Mouse (Mus musculus) neural tube, embryonic 14.5 days (tissue): Measurements from ENCODE around the gene Mrrf. TPM values are rescaled to one million over a fixed set of nuclear protein-coding genes. Genes with fewer than 3 reads are reported as not detected.
A peak's percentile ranks its signal among the peaks of the same experiment; 100 is the strongest.

Experiments
- ATAC-seq: fragments of 200-750 bp; cut with Nextera tagmentation; 2 replicates; pipeline ENCODE4 v1.8.0; 2017; ENCODE audit warnings: low read depth, mild to moderate bottlenecking, moderate TSS enrichment, moderate library complexity
- H3K27ac ChIP-seq: fragments of 300-500 bp; sonication (generic); 2 replicates; pipeline ENCODE4 v1.5.1; 2014; ENCODE audit warnings: low read depth, mild to moderate bottlenecking, control low read depth, low read length, moderate library complexity, mixed read lengths
- H3K27me3 ChIP-seq: fragments of 300-500 bp; sonication (generic); 2 replicates; pipeline ENCODE4 v1.6.1; 2014; ENCODE audit warnings: low read length; ENCODE audit not compliant: control insufficient read depth, insufficient read depth
- H3K36me3 ChIP-seq: fragments of 300-500 bp; sonication (generic); 2 replicates; pipeline ENCODE4 v1.6.1; 2014; ENCODE audit warnings: low read length, mixed read lengths; ENCODE audit not compliant: control insufficient read depth, insufficient read depth
- H3K4me1 ChIP-seq: fragments of 300-500 bp; sonication (generic); 2 replicates; pipeline ENCODE4 v1.6.1; 2014; ENCODE audit warnings: low read length; ENCODE audit not compliant: control insufficient read depth, insufficient read depth
- H3K4me2 ChIP-seq: fragments of 300-500 bp; sonication (generic); 2 replicates; pipeline ENCODE4 v1.6.1; 2014; ENCODE audit warnings: mild to moderate bottlenecking, low read depth, low read length, control low read depth
- H3K4me3 ChIP-seq: fragments of 300-500 bp; sonication (generic); 2 replicates; pipeline ENCODE4 v1.5.1; 2014; ENCODE audit warnings: low read depth, low read length, control low read depth, mixed read lengths
- H3K9ac ChIP-seq: fragments of 300-500 bp; sonication (generic); replicated peaks from 2 replicates; pipeline ENCODE4 v1.6.1; 2014; ENCODE audit warnings: low read depth, mild to moderate bottlenecking, control low read depth, low read length, mixed read lengths
- H3K9me3 ChIP-seq: fragments of 300-500 bp; sonication (generic); 2 replicates; pipeline ENCODE4 v1.6.1; 2016; ENCODE audit warnings: low read length; ENCODE audit not compliant: control insufficient read depth
- WGBS: fragments of 180-500 bp; shearing (Covaris S2); extraction: QIAGEN DNeasy Blood & Tissue Kit; methylation state at CpG from one replicate; pipeline ENCODE4 v1.1.7; 2014; 5-methylcytosine and 5-hydroxymethylcytosine counted together
- polyA plus RNA-seq: library from polyadenylated mRNA; unstranded; fragments of >200 nt; fragmentation: Nextera tagmentation; extraction: Ambion mirVana; gene quantifications from 2 replicates; pipeline ENCODE4 v1.2.1, GENCODE M21; 2014

The Mrrf gene
- polyA plus RNA-seq, 1 experiment from 2014 or later, result 30.4 TPM

GRCm38 (mm10) chr2:36099739-36100138, 36.5 kb upstream of the Mrrf start:
- Histone ChIP-seq H3K4me2 (no peak overlapping the region), H3K9me3 (no peaks in the 10 kb centered on the region), H3K9ac (no peak overlapping the region), H3K36me3 (no peaks in the 10 kb centered on the region), H3K4me1 (peaks cover 13% of the 10 kb centered on the region), H3K27ac (no peak overlapping the region), H3K27me3 (peaks cover 65% of the 10 kb centered on the region), H3K4me3 (no peak overlapping the region)
- 6% methylated on average over 6 of the region's 6 CpGs for WGBS
- no peak for ATAC-seq

GRCm38 (mm10) chr2:36101866-36102558, 34.2 kb upstream of the Mrrf start:
- H3K4me2 ChIP-seq, result no peak overlapping the region
- H3K9ac ChIP-seq, result no peak overlapping the region
- H3K9me3 ChIP-seq, result no peaks in the 10 kb centered on the region
- 3% methylated on average over 28 of the region's 28 CpGs for WGBS
- ATAC-seq, result no peak
- H3K36me3 ChIP-seq, result no peaks in the 10 kb centered on the region
- H3K27ac ChIP-seq, result no peak overlapping the region
- no peak overlapping the region for H3K4me3 ChIP-seq
- H3K27me3 ChIP-seq, result peaks cover 61% of the 10 kb centered on the region
- H3K4me1 ChIP-seq, result peaks cover 20% of the 10 kb centered on the region

GRCm38 (mm10) chr2:36102559-36102946, 33.6 kb upstream of the Mrrf start:
- Histone ChIP-seq H3K4me1 (peaks cover 20% of the 10 kb centered on the region), H3K27ac (no peak overlapping the region), H3K9ac (no peak overlapping the region), H3K27me3 (peaks cover 61% of the 10 kb centered on the region), H3K9me3 (no peaks in the 10 kb centered on the region), H3K4me2 (no peak overlapping the region), H3K36me3 (no peaks in the 10 kb centered on the region), H3K4me3 (0 out of 2 replicates have a peak overlapping the region, but pooled peaks have one; percentile 3)
- 1% methylated on average over 21 of the region's 21 CpGs for WGBS
- peak; percentile 25; the same call in 1 of the 2 replicates for ATAC-seq

GRCm38 (mm10) chr2:36103069-36103554, 33.1 kb upstream of the Mrrf start:
- no peak overlapping the region for H3K27ac ChIP-seq
- peaks cover 20% of the 10 kb centered on the region for H3K4me1 ChIP-seq
- H3K9me3 ChIP-seq, result no peaks in the 10 kb centered on the region
- WGBS, result 3% methylated on average over 21 of the region's 21 CpGs
- H3K4me3 ChIP-seq, result 0 out of 2 replicates have a peak overlapping the region, but pooled peaks have one; percentile 3
- ATAC-seq, result no peak
- no peak overlapping the region for H3K9ac ChIP-seq
- H3K36me3 ChIP-seq, result no peaks in the 10 kb centered on the region
- no peak overlapping the region for H3K4me2 ChIP-seq
- peaks cover 60% of the 10 kb centered on the region for H3K27me3 ChIP-seq

- H3K9me3 ChIP-seq, result no peaks in the 10 kb centered on the region
- peak overlapping the region; percentile 45; the same call in 1 of the 2 replicates for H3K4me2 ChIP-seq
- H3K36me3 ChIP-seq, result no peaks in the 10 kb centered on the region
- H3K4me1 ChIP-seq, result peaks cover 20% of the 10 kb centered on the region
- no peak for ATAC-seq
- peak overlapping the region; percentile 24; the same call in 1 of the 2 replicates for H3K4me3 ChIP-seq
- no peak overlapping the region for H3K9ac ChIP-seq
- WGBS, result under 1% methylated on average over 37 of the region's 38 CpGs
- no peak overlapping the region for H3K27ac ChIP-seq
- peaks cover 54% of the 10 kb centered on the region for H3K27me3 ChIP-seq
Observed at GRCm38 (mm10) chr2:36103555-36104367, 32.4 kb upstream of the Mrrf start.

- under 1% methylated on average over 32 of the region's 32 CpGs for WGBS
- H3K9ac ChIP-seq, result no peak overlapping the region
Observed at GRCm38 (mm10) chr2:36104436-36104955, 31.7 kb upstream of the Mrrf start.

GRCm38 (mm10) chr2:36104956-36105741, 31.0 kb upstream of the Mrrf start, which contains the start of gene Lhx6:
Gene Lhx6 (minus strand): TSS chr2:36105408.
- peak; percentile 38; the same call in 1 of the 2 replicates for ATAC-seq

More at GRCm38 (mm10) chr2:36104436-36104955, 31.7 kb upstream of the Mrrf start:
- Histone ChIP-seq H3K27ac (no peak overlapping the region), H3K27me3 (peaks cover 47% of the 10 kb centered on the region), H3K4me2 (peak overlapping the region; percentile 45), H3K4me1 (peaks cover 20% of the 10 kb centered on the region), H3K9me3 (no peaks in the 10 kb centered on the region), H3K36me3 (no peaks in the 10 kb centered on the region), H3K4me3 (peak overlapping the region; percentile 24)
- no peak for ATAC-seq

GRCm38 (mm10) chr2:36108615-36109014, 27.6 kb upstream of the Mrrf start:
- Histone ChIP-seq H3K9me3 (no peaks in the 10 kb centered on the region), H3K4me1 (peaks cover 14% of the 10 kb centered on the region), H3K27me3 (peaks cover 24% of the 10 kb centered on the region), H3K4me2 (no peak overlapping the region), H3K36me3 (no peaks in the 10 kb centered on the region), H3K4me3 (no peak overlapping the region), H3K9ac (no peak overlapping the region), H3K27ac (no peak overlapping the region)
- no peak for ATAC-seq
- 10% methylated on average over 7 of the region's 7 CpGs for WGBS

More at GRCm38 (mm10) chr2:36104956-36105741, 31.0 kb upstream of the Mrrf start, which contains the start of gene Lhx6:
- Histone ChIP-seq H3K27ac (no peak within 1 kb of the TSS), H3K4me2 (peak within 1 kb of the TSS; percentile 45), H3K27me3 (peaks cover 40% of the 10 kb centered on the region), H3K4me1 (peaks cover 20% of the 10 kb centered on the region), H3K4me3 (peak within 1 kb of the TSS; percentile 24), H3K9ac (0 out of 2 replicates have a peak within 1 kb of the TSS, but pooled peaks have one; percentile 7), H3K36me3 (no peaks in the 10 kb centered on the region), H3K9me3 (no peaks in the 10 kb centered on the region)
- WGBS, result under 1% methylated on average over 49 of the region's 58 CpGs
